Comparison of ENCODE assay signal across 31 mouse cellular contexts in genomic region chr19:57127523-57127922, GRCm38 (mm10).
A peak's percentile ranks its signal among the peaks of the same experiment; 100 is the strongest.
DNase-seq lines count a peak whose midpoint lies in the region; ATAC-seq and TF ChIP-seq lines count a peak whose summit lies in the region.
"Had no signal": no experiment of that assay in that cellular context is flagged by ENCODE, and none has a peak within 500 bp of the region (broad histone marks: within the 10 kb centered on the region; RNA-seq: fewer than 3 reads in every experiment).

No protein-coding gene starts in this region.

- H3K27ac ChIP-seq in thymus, adult 2 months (ENCODE audit: control insufficient read depth, insufficient read depth, low read length): peak overlapping the region; percentile 65
- peak overlapping the region; percentile 52; the same call in 1 of the 2 replicates for H3K27ac ChIP-seq in embryonic facial prominence, embryonic 13.5 days
- peak overlapping the region; percentile 58 for H3K27ac ChIP-seq in limb, embryonic 15.5 days
- H3K27ac ChIP-seq in neural tube, embryonic 15.5 days (replicated peaks): no peak overlapping the region
- H3K27ac ChIP-seq: hindbrain, embryonic 12.5 days; hindbrain, postnatal 0 days; intestine, embryonic 15.5 days; kidney, postnatal 0 days; limb, embryonic 13.5 days; liver, embryonic 13.5 days; macrophage; midbrain, embryonic 13.5 days had no signal

- no peaks in the 10 kb centered on the region for H3K9me3 ChIP-seq in embryonic facial prominence, embryonic 13.5 days
- H3K9me3 ChIP-seq in limb, embryonic 15.5 days: no peaks in the 10 kb centered on the region
- no peaks in the 10 kb centered on the region for H3K9me3 ChIP-seq in neural tube, embryonic 15.5 days (replicated peaks)
- H3K9me3 ChIP-seq: G1E; heart, embryonic 10.5 days; hindbrain, embryonic 12.5 days; intestine, embryonic 15.5 days; limb, embryonic 13.5 days; liver, embryonic 13.5 days; midbrain, embryonic 13.5 days had no signal

- no peaks in the 10 kb centered on the region for H3K27me3 ChIP-seq in thymus, adult 2 months (ENCODE audit: control insufficient read depth, insufficient read depth, low read length)
- no peaks in the 10 kb centered on the region for H3K27me3 ChIP-seq in embryonic facial prominence, embryonic 13.5 days
- no peaks in the 10 kb centered on the region for H3K27me3 ChIP-seq in limb, embryonic 15.5 days
- no peaks in the 10 kb centered on the region for H3K27me3 ChIP-seq in neural tube, embryonic 15.5 days (replicated peaks)
- H3K27me3 ChIP-seq: hindbrain, embryonic 12.5 days; intestine, embryonic 15.5 days; limb, embryonic 13.5 days; liver, embryonic 13.5 days; midbrain, embryonic 13.5 days had no signal

- DNase-seq in thymus, adult 2 months: no peak
- no peak for DNase-seq in thymus, postnatal 14 days
- DNase-seq in retina, postnatal 1 day: no peak
- DNase-seq in left cerebral cortex, postnatal 10 days (ENCODE audit: extremely low spot score in 1 of 2, low spot score in 2 of 2): no peak
- DNase-seq: adrenal gland, postnatal 25 days; cerebellum, adult 2 months; cerebellum, postnatal 14 days; gastrocnemius, postnatal 10 days; heart, postnatal 36 days; kidney, adult 2 months; kidney, postnatal 4 days; layer of hippocampus, postnatal 36 days; liver, embryonic 13.5 days; lung, adult 18-20 months; lung, postnatal 10 days; spleen, adult 18-20 months; thymus, postnatal 36 days had no signal

- peaks cover 72% of the 10 kb centered on the region for H3K4me1 ChIP-seq in thymus, adult 2 months (replicated peaks; ENCODE audit: control insufficient read depth, insufficient read depth, low read length)
- peaks cover 24% of the 10 kb centered on the region for H3K4me1 ChIP-seq in embryonic facial prominence, embryonic 13.5 days
- H3K4me1 ChIP-seq in limb, embryonic 15.5 days: peaks cover 17% of the 10 kb centered on the region
- peaks cover 10% of the 10 kb centered on the region for H3K4me1 ChIP-seq in neural tube, embryonic 15.5 days
- H3K4me1 ChIP-seq: midbrain, embryonic 13.5 days had no signal

- H3K9ac ChIP-seq in embryonic facial prominence, embryonic 13.5 days: no peak overlapping the region
- no peak overlapping the region for H3K9ac ChIP-seq in limb, embryonic 15.5 days
- no peak overlapping the region for H3K9ac ChIP-seq in neural tube, embryonic 15.5 days (replicated peaks)
- H3K9ac ChIP-seq: hindbrain, embryonic 12.5 days; intestine, embryonic 15.5 days; limb, embryonic 13.5 days; liver, embryonic 13.5 days; midbrain, embryonic 13.5 days had no signal

- WGBS in thymus, adult 2 months: 58% methylated on average over 5 of the region's 5 CpGs
- WGBS in embryonic facial prominence, embryonic 13.5 days: 67% methylated on average over 5 of the region's 5 CpGs
- WGBS in limb, embryonic 15.5 days: 59% methylated on average over 5 of the region's 5 CpGs
- WGBS in neural tube, embryonic 15.5 days: 91% methylated on average over 5 of the region's 5 CpGs

- TF ChIP-seq POLR2A in thymus, adult 2 months (IDR thresholded peaks at IDR 0.05; ENCODE audit: control insufficient read depth, extremely low read depth, insufficient read depth, low read length, poor library complexity): no peak

- no peaks in the 10 kb centered on the region for H3K36me3 ChIP-seq in thymus, adult 2 months (ENCODE audit: control insufficient read depth, insufficient read depth, low read length)
- no peaks in the 10 kb centered on the region for H3K36me3 ChIP-seq in embryonic facial prominence, embryonic 13.5 days
- no peaks in the 10 kb centered on the region for H3K36me3 ChIP-seq in limb, embryonic 15.5 days
- no peaks in the 10 kb centered on the region for H3K36me3 ChIP-seq in neural tube, embryonic 15.5 days
- H3K36me3 ChIP-seq: G1E; hindbrain, embryonic 12.5 days; intestine, embryonic 15.5 days; limb, embryonic 13.5 days; liver, embryonic 13.5 days; midbrain, embryonic 13.5 days had no signal

- no peak for TF ChIP-seq CTCF in thymus, adult 2 months (IDR thresholded peaks at IDR 0.05; ENCODE audit: borderline replicate concordance, control insufficient read depth, extremely low read depth, insufficient read depth, low read length, poor library complexity)

- no peak for ATAC-seq in embryonic facial prominence, embryonic 13.5 days (ENCODE audit: insufficient number of reproducible peaks, insufficient read depth, low FRiP score, low TSS enrichment, low read depth)
- no peak for ATAC-seq in limb, embryonic 15.5 days (ENCODE audit: insufficient number of reproducible peaks, low FRiP score, low TSS enrichment, low read depth)
- no peak for ATAC-seq in neural tube, embryonic 15.5 days (ENCODE audit: low FRiP score)
- ATAC-seq: forebrain, embryonic 16.5 days; hindbrain, postnatal 0 days; intestine, embryonic 15.5 days; midbrain, embryonic 13.5 days had no signal

- no peak overlapping the region for H3K4me2 ChIP-seq in embryonic facial prominence, embryonic 13.5 days
- no peak overlapping the region for H3K4me2 ChIP-seq in limb, embryonic 15.5 days
- H3K4me2 ChIP-seq in neural tube, embryonic 15.5 days: no peak overlapping the region
- H3K4me2 ChIP-seq: hindbrain, embryonic 12.5 days; intestine, embryonic 15.5 days; limb, embryonic 13.5 days; liver, embryonic 13.5 days; midbrain, embryonic 13.5 days had no signal

- no peak overlapping the region for H3K4me3 ChIP-seq in thymus, adult 2 months (ENCODE audit: control insufficient read depth, insufficient read depth, low read length)
- no peak overlapping the region for H3K4me3 ChIP-seq in embryonic facial prominence, embryonic 13.5 days
- no peak overlapping the region for H3K4me3 ChIP-seq in limb, embryonic 15.5 days
- H3K4me3 ChIP-seq in neural tube, embryonic 15.5 days (replicated peaks): no peak overlapping the region
- H3K4me3 ChIP-seq: erythroblast, embryonic 14.5 days; heart, embryonic 10.5 days; hindbrain, embryonic 12.5 days; intestine, embryonic 15.5 days; limb, embryonic 13.5 days; liver, embryonic 13.5 days; midbrain, embryonic 13.5 days had no signal

- intact Hi-C loops in left cerebral cortex, postnatal 10 days (cut with DNase I): no loop called here
